Mouse (Mus musculus) kidney, postnatal 0 days (tissue): ENCODE measurements around the gene Acot7. TPM values are rescaled to one million over a fixed set of nuclear protein-coding genes. Genes with fewer than 3 reads are reported as not detected.
A peak's percentile ranks its signal among the peaks of the same experiment; 100 is the strongest.

ENCODE experiments used
- ATAC-seq: fragments of 200-750 bp; cut with Nextera tagmentation; replicated peaks from 2 replicates; pipeline ENCODE4 v1.8.0; 2017; ENCODE audit warnings: low read depth, moderate number of reproducible peaks, moderate TSS enrichment, moderate library complexity; ENCODE audit not compliant: low FRiP score
- DNase-seq: peaks from one replicate; pipeline ENCODE4 v3.0.0-alpha.2; 2016; ENCODE audit warnings: low spot score
- H3K27ac ChIP-seq: fragments of 300-500 bp; sonication (generic); 2 replicates; pipeline ENCODE4 v1.5.1; 2014; ENCODE audit warnings: mild to moderate bottlenecking
- H3K27me3 ChIP-seq: fragments of 300-500 bp; sonication (generic); 2 replicates; pipeline ENCODE4 v1.6.1; 2014; ENCODE audit warnings: low read length, mixed read lengths; ENCODE audit not compliant: insufficient read depth
- H3K36me3 ChIP-seq: fragments of 300-500 bp; sonication (generic); 2 replicates; pipeline ENCODE4 v1.6.1; 2014; ENCODE audit warnings: low read length, mixed read lengths; ENCODE audit not compliant: insufficient read depth
- H3K4me1 ChIP-seq: fragments of 300-500 bp; sonication (generic); replicated peaks from 2 replicates; pipeline ENCODE4 v1.6.1; 2014; ENCODE audit warnings: antibody characterized with exemption, low read length, mixed read lengths; ENCODE audit not compliant: insufficient read depth
- H3K4me2 ChIP-seq: fragments of 300-500 bp; sonication (generic); 2 replicates; pipeline ENCODE4 v1.6.1; 2014; ENCODE audit warnings: mild to moderate bottlenecking, low read length, moderate library complexity, mixed read lengths
- H3K4me3 ChIP-seq: fragments of 300-500 bp; sonication (generic); replicated peaks from 2 replicates; pipeline ENCODE4 v1.5.1; 2014; ENCODE audit warnings: low read depth, low read length
- H3K9ac ChIP-seq: fragments of 300-500 bp; sonication (generic); 2 replicates; pipeline ENCODE4 v1.6.1; 2014; ENCODE audit warnings: low read depth, low read length
- H3K9me3 ChIP-seq: fragments of 300-500 bp; sonication (generic); replicated peaks from 2 replicates; pipeline ENCODE4 v1.6.1; 2016; ENCODE audit warnings: low read length, inconsistent platforms, mixed read lengths
- CTCF ChIP-seq: IDR thresholded peaks from 2 replicates; pipeline ENCODE4 v1.5.1; 2016; ENCODE audit warnings: antibody characterized with exemption, low read depth, mild to moderate bottlenecking, moderate library complexity
- WGBS: fragments of 180-500 bp; shearing (Covaris S2); extraction: QIAGEN DNeasy Blood & Tissue Kit; methylation state at CpG from one replicate; pipeline ENCODE4 v1.1.7; 2014; 5-methylcytosine and 5-hydroxymethylcytosine counted together
- polyA plus RNA-seq: library from polyadenylated mRNA; unstranded; fragments of >200 nt; fragmentation: Nextera tagmentation; extraction: Ambion mirVana; gene quantifications from 2 replicates; pipeline ENCODE4 v1.2.1, GENCODE M21; 2015

Acot7 gene
- polyA plus RNA-seq, 1 experiment from 2014 or later, result 56.4 TPM

DNA sequence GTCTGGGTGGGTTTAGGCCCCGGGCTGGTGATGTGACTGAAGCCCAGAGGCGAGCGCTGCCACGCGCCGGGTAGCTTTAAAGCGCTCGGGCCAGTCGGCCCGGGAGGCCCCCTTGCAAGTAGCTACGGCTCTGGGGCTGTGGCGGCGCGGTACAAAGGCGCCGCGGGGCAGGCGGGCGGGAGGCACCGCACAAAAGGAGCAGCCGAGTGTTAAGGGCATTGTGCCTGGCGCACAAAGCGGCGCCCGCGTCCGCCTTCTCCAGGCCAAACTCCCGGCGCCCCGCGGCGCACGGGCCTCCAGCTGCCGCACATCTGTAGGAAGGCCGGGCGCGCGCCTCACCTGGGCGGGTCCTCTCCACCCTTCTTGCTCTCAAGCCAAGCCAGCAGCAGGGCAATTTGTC lies 112.5 kb downstream of the Acot7 start:
- TF ChIP-seq CTCF, result no peak
- H3K36me3 ChIP-seq, result no peaks in the 10 kb centered on the region
- peaks cover 58% of the 10 kb centered on the region for H3K27me3 ChIP-seq
- peaks cover 4% of the 10 kb centered on the region; the same call in 1 of the 2 replicates for H3K4me1 ChIP-seq
- no peak overlapping the region for H3K9ac ChIP-seq
- no peak overlapping the region for H3K4me3 ChIP-seq
- no peak overlapping the region for H3K27ac ChIP-seq
- DNase-seq (no peak), ATAC-seq (no peak)
- no peaks in the 10 kb centered on the region for H3K9me3 ChIP-seq
- WGBS, result 1% methylated on average over 39 of the region's 39 CpGs
- H3K4me2 ChIP-seq, result no peak overlapping the region; the same call in 1 of the 2 replicates

DNA sequence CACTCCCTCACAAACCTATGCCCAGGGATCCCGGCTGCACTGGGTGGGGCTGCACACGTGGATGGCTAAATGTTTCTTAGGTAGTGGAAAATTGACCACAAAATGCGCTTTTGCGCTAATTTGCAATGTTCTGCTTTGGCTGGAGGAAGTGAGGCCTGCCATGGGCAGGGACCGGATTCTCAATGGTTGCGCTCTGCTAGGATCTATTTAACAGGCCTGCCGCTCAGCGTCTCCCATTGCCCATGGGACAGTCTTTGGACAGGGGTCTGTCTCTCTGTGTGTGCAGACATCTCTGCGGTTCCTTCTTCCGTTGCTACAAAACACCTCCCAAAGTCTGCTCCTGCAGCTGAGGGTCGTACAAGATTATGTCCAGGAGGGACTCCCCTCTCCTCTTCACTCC lies 113.1 kb downstream of the Acot7 start:
- WGBS, result 26% methylated on average over 11 of the region's 11 CpGs
- H3K36me3 ChIP-seq, result no peaks in the 10 kb centered on the region
- no peak for TF ChIP-seq CTCF
- ATAC-seq (no peak), DNase-seq (no peak)
- peaks cover 54% of the 10 kb centered on the region for H3K27me3 ChIP-seq
- H3K27ac ChIP-seq, result no peak overlapping the region
- H3K9me3 ChIP-seq, result no peaks in the 10 kb centered on the region
- H3K4me1 ChIP-seq, result peaks cover 4% of the 10 kb centered on the region; the same call in 1 of the 2 replicates
- H3K4me2 ChIP-seq, result no peak overlapping the region
- H3K4me3 ChIP-seq, result no peak overlapping the region
- no peak overlapping the region for H3K9ac ChIP-seq

DNA sequence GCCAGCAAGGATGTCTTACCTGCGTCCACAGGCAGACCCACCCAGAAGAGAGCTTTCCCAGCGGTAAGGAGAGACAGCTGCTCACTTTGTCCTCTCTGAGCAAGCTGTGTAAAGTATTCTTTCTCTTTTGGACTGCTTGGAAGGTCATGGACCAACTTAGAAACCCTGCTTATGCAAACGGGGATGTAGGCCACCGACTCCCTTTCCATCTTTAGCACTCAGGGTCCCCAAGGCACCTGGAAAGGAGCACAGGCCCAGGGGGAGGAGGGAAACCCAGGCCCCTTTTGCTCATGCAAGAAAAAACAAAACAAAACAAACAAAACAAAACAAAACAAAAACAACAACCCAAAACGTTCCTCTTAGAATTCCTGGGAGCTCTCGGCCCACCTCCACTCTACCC lies 113.6 kb downstream of the Acot7 start, which contains the start of gene Hes3:
Gene Hes3, minus strand, starts transcription at position 101 of the 400 bp plus-strand sequence.
- Histone ChIP-seq H3K27me3 (peaks cover 48% of the 10 kb centered on the region), H3K27ac (no peak within 1 kb of the TSS), H3K4me1 (peaks cover 7% of the 10 kb centered on the region; the same call in 1 of the 2 replicates), H3K36me3 (no peaks in the 10 kb centered on the region), H3K9me3 (no peaks in the 10 kb centered on the region), H3K4me2 (no peak within 1 kb of the TSS; the same call in 1 of the 2 replicates), H3K9ac (no peak within 1 kb of the TSS), H3K4me3 (no peak within 1 kb of the TSS)
- TF ChIP-seq CTCF, result no peak
- WGBS, result 37% methylated on average over 6 of the region's 6 CpGs
- DNase-seq (no peak), ATAC-seq (no peak)

DNA sequence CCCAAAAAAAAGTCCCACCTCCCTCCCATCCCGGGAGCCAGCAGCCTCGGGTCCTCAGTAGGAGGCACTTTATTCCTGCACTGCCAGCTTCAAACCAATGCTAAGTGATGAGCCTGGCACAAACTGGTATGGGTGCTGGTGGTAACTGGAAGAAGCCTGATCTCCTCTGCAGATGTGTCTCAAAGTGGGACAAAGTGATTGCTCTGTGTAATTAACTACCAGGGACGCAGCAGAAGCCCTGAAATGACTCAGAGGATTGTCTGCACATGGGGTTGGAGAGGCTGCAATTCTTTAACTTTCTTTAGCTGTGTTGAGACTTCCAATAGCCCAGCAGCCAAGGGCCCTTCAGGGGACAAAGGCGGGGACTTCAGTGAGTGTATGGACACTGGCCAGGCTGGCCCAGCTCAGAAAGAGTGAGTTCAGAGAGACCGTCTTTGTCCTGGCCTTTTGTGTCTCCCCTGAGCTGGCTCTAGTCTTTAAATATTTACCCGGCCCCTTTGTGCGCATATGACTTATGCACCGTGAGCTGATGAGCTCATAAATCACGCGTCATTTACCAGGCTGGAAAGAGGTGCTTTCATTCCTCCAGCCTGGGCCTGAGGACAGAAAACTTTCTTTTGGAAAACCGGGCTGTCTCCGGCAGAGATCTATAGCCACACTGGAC lies 114.3 kb downstream of the Acot7 start:
- ATAC-seq (no peak), DNase-seq (no peak)
- Histone ChIP-seq H3K27me3 (peaks cover 42% of the 10 kb centered on the region), H3K4me3 (no peak overlapping the region), H3K9me3 (no peaks in the 10 kb centered on the region), H3K27ac (no peak overlapping the region), H3K36me3 (no peaks in the 10 kb centered on the region), H3K9ac (no peak overlapping the region), H3K4me1 (peaks cover 7% of the 10 kb centered on the region; the same call in 1 of the 2 replicates), H3K4me2 (no peak overlapping the region)
- 6% methylated on average over 12 of the region's 12 CpGs for WGBS
- no peak for TF ChIP-seq CTCF

DNA sequence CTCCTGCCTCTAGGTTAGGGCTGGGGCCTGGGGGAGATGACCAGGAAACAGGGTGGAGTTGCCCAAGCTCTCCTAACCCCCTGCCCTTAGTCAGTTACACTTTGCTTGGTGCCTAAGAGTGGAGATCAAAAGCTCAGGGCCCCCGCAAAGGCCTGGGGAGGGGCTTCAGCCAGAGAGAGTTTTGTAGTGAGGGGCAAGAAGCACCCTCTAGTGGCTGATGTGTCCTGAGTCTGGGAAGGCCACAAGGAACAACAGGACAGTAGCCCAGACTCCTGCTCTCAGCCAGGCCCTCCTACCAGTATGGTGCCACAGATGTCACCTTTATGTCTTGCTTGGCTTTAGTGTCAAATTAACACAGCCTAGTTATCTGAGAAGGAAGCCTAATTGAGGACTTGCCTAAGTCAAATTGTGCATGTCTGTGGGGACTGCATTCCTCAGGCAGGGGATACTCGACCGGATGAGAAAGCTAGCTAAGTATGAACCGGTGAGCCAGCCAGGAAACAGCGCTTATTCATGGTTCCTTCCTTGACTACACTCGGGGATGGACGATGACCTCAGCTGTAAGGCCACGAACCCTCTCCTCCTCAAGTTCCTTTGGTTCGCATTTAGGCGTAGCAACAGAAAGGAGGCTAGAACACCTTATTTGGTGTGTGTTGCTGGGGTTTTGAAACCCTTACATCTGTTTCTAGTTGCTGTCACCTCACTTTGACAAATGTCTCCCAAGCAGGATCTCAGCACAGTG lies 116.4 kb downstream of the Acot7 start:
- no peaks in the 10 kb centered on the region for H3K9me3 ChIP-seq
- H3K27ac ChIP-seq, result no peak overlapping the region
- ATAC-seq, result no peak
- TF ChIP-seq CTCF, result peak; percentile 55
- no peak overlapping the region for H3K9ac ChIP-seq
- peak; percentile 57 for DNase-seq
- 49% methylated on average over 10 of the region's 10 CpGs for WGBS
- H3K36me3 ChIP-seq, result no peaks in the 10 kb centered on the region
- no peak overlapping the region for H3K4me3 ChIP-seq
- peaks cover 17% of the 10 kb centered on the region for H3K4me1 ChIP-seq
- H3K4me2 ChIP-seq, result no peak overlapping the region
- H3K27me3 ChIP-seq, result peaks cover 27% of the 10 kb centered on the region

DNA sequence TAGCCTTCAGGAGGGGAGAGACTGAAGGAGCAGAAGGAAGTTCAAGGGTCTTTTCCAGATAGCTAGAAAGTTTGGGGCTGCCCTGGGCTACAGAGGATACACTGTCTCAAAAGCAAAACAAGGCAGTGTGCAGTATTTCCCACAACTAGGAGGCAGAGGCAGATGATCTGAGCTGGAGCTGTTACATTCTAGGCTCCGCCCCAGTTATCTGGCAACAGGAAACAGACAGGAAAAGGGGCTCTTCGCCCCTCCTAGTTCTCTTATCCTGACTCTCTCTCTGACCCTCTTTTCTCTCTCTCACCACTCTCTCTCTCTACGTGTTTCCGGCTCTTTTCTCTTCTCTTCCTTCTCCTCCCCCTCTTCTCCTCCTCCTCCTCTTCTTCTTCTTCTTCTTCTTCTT lies 118.0 kb downstream of the Acot7 start:
- H3K4me1 ChIP-seq, result peaks cover 21% of the 10 kb centered on the region
- TF ChIP-seq CTCF, result no peak
- no peak for ATAC-seq
- 29% methylated on average over 4 of the region's 4 CpGs for WGBS
- no peak overlapping the region for H3K4me2 ChIP-seq
- H3K27me3 ChIP-seq, result peaks cover 12% of the 10 kb centered on the region
- DNase-seq, result peak; percentile 61
- no peak overlapping the region for H3K4me3 ChIP-seq
- peak overlapping the region; percentile 64; the same call in 1 of the 2 replicates for H3K27ac ChIP-seq
- H3K9me3 ChIP-seq, result no peaks in the 10 kb centered on the region
- H3K36me3 ChIP-seq, result 0 out of 2 replicates have a peak, but pooled peaks cover 5% of the 10 kb centered on the region
- H3K9ac ChIP-seq, result no peak overlapping the region
